Mouse (Mus musculus): ENCODE data around the gene Mest.

The Mest gene

GRCm38 (mm10) chr6:30709115-30709514 is 14.2 kb upstream of the Mest start:
- peak in 1 of 2 experiments; percentile 54 for DNase-seq

- no peak for DNase-seq
Observed at GRCm38 (mm10) chr6:30710371-30711364, 12.7 kb upstream of the Mest start.

GRCm38 (mm10) chr6:30711365-30711763 is 12.0 kb upstream of the Mest start:
- DNase-seq, result no peak

GRCm38 (mm10) chr6:30712484-30712883 is 10.9 kb upstream of the Mest start:
- peak in 1 of 2 experiments; percentile 43 for DNase-seq

- DNase-seq, result no peak
Observed at GRCm38 (mm10) chr6:30713455-30713854, 9.9 kb upstream of the Mest start.

- DNase-seq, result no peak
Observed at GRCm38 (mm10) chr6:30713896-30714295, 9.5 kb upstream of the Mest start.

GRCm38 (mm10) chr6:30714891-30715471 is 8.4 kb upstream of the Mest start:
- no peak for DNase-seq

- peak in 1 of 2 experiments; percentile 65 for DNase-seq
Observed at GRCm38 (mm10) chr6:30716796-30717195, 6.6 kb upstream of the Mest start.

GRCm38 (mm10) chr6:30722385-30723164 is 772 bp upstream of the Mest start:
- no peak for DNase-seq

GRCm38 (mm10) chr6:30730301-30730971 is 7.1 kb downstream of the Mest start:
- DNase-seq, result no peak

- no peak for DNase-seq
Observed at GRCm38 (mm10) chr6:30732571-30733130, 9.3 kb downstream of the Mest start.

- no peak for DNase-seq
Observed at GRCm38 (mm10) chr6:30734465-30734864, 11.1 kb downstream of the Mest start.

GRCm38 (mm10) chr6:30734988-30735727 is 11.8 kb downstream of the Mest start:
- no peak for DNase-seq

- no peak for DNase-seq
Observed at GRCm38 (mm10) chr6:30735728-30736371, 12.5 kb downstream of the Mest start.

GRCm38 (mm10) chr6:30736372-30736762 is 13.0 kb downstream of the Mest start:
- DNase-seq, result peak in 1 of 2 experiments; percentile 48

- DNase-seq, result peak; percentile 84 to 87
Observed at GRCm38 (mm10) chr6:30736864-30737547, 13.7 kb downstream of the Mest start.

GRCm38 (mm10) chr6:30737548-30738463 is 14.5 kb downstream of the Mest start:
- peak; percentile 81 to 85 for DNase-seq

GRCm38 (mm10) chr6:30738464-30739006 is 15.2 kb downstream of the Mest start:
- no peak for DNase-seq

All from lung, postnatal 4 days (tissue).